Mouse (Mus musculus): ENCODE results near the gene Peli2.

DNA sequence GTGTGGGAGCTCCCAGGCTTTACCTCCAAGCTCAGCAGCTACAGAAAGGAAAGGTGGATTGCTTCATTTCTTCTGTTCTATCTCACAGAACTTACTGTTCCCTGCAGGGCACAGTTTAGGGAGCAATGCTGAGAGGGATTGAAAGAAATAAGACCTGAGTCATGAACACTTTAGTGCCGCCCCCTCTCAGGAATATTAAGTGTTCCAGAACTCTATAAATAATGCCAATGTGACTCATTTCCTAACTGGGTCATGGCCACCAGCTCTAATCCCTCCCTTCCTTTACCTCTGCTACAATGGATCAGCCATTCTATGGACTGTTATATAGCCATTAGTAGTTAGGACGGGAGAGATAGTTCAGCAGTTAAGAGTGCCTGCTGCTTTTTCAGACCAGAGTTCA lies 168.0 kb downstream of the Peli2 start:
- TF ChIP-seq POLR2A (IDR thresholded peaks at IDR 0.05; ENCODE audit: borderline replicate concordance, extremely low read depth, low read depth, low read length) (no peak), CTCF (IDR thresholded peaks at IDR 0.05; ENCODE audit: insufficient read depth, low read length) (no peak)
